Mouse (Mus musculus) spleen, postnatal 4 days (tissue): ENCODE results near the gene H2afx.
"Not testable (repeated sequence)": the region's sequence is repeated elsewhere in the genome, so short reads cannot be mapped to it uniquely, and the experiment has no call there.

Experiments
- DNase-seq, 2 experiments: peaks; one replicate each; pipeline ENCODE4 v3.0.0; 2022; ENCODE audit warnings: low spot score in 2 of 2

Gene H2afx

GRCm38 (mm10) chr9:44334396-44335330, at the start of gene H2afx:
TSS of gene H2afx (plus strand) at chr9:44334694.
- DNase-seq: peak; percentile 99

GRCm38 (mm10) chr9:44286256-44286850, 48.1 kb upstream of the H2afx start:
- DNase-seq: peak; percentile 73 to 82

DNA sequence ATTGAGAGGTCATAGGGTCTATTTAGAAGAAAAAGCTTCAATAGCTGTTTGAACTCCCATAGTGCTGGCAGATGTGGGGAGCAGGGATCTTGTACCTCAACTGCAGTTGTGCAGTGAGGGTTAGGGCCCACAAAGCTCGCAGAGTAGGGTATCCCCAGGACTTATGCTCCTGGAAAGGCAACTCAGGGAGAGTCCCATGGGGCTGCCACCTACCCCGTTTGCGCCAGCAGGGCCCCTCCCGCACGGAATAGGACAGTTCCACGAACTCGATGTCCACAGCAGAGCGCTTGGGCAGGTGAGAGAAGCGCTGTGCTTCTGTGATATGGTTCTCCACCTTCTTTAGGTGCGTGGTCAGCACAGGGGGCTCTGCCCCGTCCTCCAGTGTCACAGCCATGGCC, 47.5 kb upstream of the H2afx start:
- peak; percentile 40 to 77 for DNase-seq

GRCm38 (mm10) chr9:44287401-44288075, 47.0 kb upstream of the H2afx start:
- DNase-seq: peak; percentile 60 to 81

- DNase-seq: peak; percentile 75 to 86
Measured at GRCm38 (mm10) chr9:44288076-44288958, 46.2 kb upstream of the H2afx start, which contains the start of gene Abcg4. TSS of gene Abcg4 (minus strand) at chr9:44288615.

- no peak for DNase-seq
Measured at GRCm38 (mm10) chr9:44288959-44289291, 45.6 kb upstream of the H2afx start.

DNA sequence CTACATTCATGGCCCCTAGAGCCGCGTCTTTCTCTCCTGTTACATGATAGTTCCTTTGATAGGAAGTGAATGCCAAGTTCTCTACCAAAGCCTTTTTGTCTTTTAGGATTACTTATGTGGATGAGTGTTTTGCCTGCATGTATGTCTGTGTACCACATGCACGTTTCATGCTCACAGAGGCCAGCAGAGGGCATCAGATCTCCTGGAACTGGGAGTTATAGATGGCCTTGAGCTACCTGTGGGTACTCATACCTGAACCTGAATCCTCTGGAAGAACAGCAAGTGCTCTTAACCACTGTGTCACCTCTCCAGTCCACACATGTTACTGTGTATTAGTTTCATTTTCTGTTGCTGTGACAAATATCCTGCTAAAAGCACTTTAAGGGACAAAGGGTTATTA, 42.0 kb upstream of the H2afx start:
- peak in 1 of 2 experiments; percentile 63 for DNase-seq

DNA sequence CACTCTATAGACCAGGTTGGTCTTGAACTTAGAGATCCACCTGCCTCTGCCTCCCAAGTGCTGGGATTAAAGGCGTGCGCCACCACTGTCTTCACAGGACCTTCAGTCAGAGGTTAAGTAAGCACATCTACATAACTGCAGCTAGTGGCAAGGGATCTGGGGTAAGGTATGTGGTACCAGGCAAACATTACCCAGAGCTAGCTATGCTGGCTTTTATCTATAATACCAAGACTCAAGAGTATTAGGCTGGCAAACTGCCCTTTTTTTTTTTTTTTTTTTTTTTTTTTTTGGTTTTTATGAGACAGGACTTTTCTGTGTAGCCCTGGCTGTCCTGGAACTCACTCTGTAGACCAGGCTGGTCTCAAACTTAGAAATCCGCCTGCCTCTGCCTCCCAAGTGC, 34.5 kb upstream of the H2afx start:
- DNase-seq: not testable (repeated sequence)

- DNase-seq: peak; percentile 96 to 97
Measured at GRCm38 (mm10) chr9:44305466-44306079, 28.9 kb upstream of the H2afx start, which contains the start of gene Hinfp. TSS of gene Hinfp (minus strand) at chr9:44305671.

DNA sequence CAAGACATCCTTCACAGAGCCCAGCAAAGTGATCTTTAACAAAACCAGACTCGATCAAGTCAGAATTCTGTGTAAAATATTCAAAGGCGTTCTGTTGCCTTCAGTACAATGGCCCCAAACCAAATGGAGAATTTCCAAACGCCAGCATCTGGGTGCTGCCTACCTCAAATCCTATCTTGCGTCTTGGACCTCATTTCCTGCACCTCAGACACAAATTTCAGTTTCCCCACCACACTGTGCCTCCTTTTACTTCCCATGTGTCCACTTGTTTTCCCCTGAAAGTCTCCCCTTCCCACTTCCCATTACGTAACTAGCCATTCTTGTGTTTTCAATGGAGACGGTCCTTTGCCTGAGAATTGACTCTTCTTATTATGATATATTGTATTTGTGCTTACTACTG, 28.0 kb upstream of the H2afx start:
- DNase-seq: no peak

DNA sequence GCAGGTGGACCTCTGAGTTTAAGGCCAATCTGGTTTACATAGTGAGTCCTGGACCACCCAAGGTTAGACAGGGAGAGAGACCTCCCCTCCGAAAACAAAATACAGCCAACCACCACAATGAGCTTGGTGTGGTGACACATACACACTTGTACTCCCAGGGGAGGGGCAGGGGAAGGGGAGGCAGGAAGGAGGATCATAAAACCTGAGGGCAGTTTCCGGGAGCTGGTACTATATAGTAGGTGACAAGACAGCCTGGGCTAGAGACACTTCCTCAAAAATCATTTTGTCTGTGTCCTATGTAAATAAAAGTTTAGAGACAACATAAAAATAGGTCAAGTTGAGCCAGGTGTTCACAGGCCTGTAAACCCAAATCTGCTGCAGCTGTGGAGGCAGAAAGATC, 27.2 kb upstream of the H2afx start:
- DNase-seq: no peak

GRCm38 (mm10) chr9:44309756-44310155, 24.7 kb upstream of the H2afx start:
- no peak for DNase-seq

GRCm38 (mm10) chr9:44310750-44311135, 23.8 kb upstream of the H2afx start:
- DNase-seq: no peak

GRCm38 (mm10) chr9:44311136-44312134, 23.1 kb upstream of the H2afx start:
- DNase-seq: no peak

DNA sequence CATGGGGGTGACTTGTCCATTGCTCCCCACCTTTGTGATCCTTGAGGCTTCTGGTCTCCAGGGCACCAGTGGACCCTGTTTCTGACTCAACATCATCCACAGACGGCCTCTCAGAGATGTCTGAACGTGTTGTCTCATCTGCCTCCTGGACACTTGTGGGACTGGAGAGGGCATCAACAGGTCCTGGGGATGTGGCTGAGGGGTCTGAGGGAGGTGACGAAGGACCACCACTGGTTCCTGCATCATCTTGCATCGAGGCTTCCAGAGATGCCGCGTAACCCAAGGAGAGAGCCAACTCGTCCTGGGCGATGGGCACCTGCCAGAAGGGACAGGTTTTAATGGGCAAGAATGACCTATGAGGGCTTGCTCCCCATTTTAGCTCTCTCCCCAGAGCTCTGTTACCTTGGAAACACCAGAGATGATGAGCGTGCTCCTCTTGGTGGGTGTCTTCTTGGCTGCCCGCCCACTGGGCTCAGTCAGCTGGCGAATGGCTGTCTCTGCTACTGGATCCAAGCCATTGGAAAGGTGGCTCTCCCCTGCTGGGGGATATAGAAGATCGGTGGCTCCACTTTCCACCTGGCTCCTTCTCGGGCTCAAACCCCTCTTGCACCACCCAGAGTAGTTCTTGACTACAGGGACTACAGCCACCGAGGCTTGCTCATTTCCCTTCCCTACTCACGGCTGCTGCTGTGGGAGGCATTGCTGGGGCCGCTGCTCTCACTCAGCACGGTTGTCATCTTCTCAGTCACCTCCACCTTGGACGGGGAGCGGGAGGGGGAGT, 20.8 kb upstream of the H2afx start:
- DNase-seq: no peak

DNA sequence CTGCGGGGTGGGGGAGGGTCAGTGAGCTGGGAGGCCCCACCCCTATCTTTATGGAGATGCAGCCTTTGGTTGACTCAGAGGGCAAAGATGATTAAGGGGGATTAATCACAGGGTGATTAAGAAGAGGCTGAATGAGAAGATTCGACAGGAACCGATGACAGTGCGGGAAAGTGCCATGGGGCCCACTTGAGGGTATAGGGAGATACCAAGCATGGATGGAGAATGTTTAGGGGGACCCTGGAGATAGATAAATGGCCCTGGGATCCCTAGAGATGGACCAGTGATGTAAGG, 20.3 kb upstream of the H2afx start:
- no peak for DNase-seq

DNA sequence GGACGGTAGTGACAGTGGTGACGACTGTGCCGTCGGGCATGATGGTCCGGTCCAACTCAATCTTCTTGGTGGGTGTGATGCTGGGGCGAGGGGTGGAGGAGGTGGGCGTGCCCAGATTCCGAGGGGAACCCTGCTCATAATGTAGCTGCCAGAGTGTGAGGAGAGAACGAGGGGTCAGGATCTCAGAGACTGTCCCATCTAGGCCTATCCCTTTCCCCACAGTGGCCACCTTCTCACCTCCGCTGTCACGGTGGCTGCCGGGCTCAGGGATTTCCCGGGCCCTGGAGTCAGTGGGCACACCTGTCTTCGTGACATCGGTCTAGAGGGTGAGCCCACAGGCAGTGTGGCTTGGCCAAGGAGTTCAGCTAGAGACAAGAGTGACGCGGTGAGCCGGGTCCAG, 19.6 kb upstream of the H2afx start:
- DNase-seq: no peak

GRCm38 (mm10) chr9:44317452-44317851, 17.0 kb upstream of the H2afx start:
- no peak for DNase-seq
